Mouse (Mus musculus) cerebellum, adult 2 months (tissue): ENCODE results near the gene 4930402H24Rik. TPM values are rescaled to one million over a fixed set of nuclear protein-coding genes. Genes with fewer than 3 reads are reported as not detected.

Experiments used
- DNase-seq, 2 experiments: peaks; one replicate each; pipeline ENCODE4 v3.0.0; 2021
- H3K27ac ChIP-seq: fragments of 200-500 bp; 2 replicates; pipeline ENCODE4 v1.5.1; 2012; ENCODE audit warnings: low read length, control low read depth, inconsistent platforms; ENCODE audit not compliant: insufficient read depth
- H3K27me3 ChIP-seq: fragments of 200-500 bp; 2 replicates; pipeline ENCODE4 v1.6.1; 2012; ENCODE audit warnings: inconsistent platforms, mild to moderate bottlenecking, low read length, moderate library complexity; ENCODE audit not compliant: control insufficient read depth, insufficient read depth
- H3K4me1 ChIP-seq: fragments of 200-500 bp; 2 replicates; pipeline ENCODE4 v1.6.1; 2011; ENCODE audit warnings: low read length; ENCODE audit not compliant: control insufficient read depth, insufficient read depth
- H3K4me3 ChIP-seq: fragments of 200-500 bp; replicated peaks from 2 replicates; pipeline ENCODE3; 2011; ENCODE audit warnings: mild to moderate bottlenecking, low read depth, low read length, control low read depth; ENCODE audit not compliant: insufficient read depth
- CTCF ChIP-seq: fragments of 200-500 bp; IDR thresholded peaks from 2 replicates; pipeline ENCODE4 v1.5.1; 2011; ENCODE audit warnings: low read depth, mild to moderate bottlenecking, control low read depth, low read length, moderate library complexity, borderline replicate concordance; ENCODE audit not compliant: insufficient read depth
- POLR2A ChIP-seq: fragments of 200-500 bp; IDR thresholded peaks from 2 replicates; pipeline ENCODE4 v1.6.1; 2011; ENCODE audit warnings: low read length, control low read depth, borderline replicate concordance; ENCODE audit not compliant: insufficient read depth
- WGBS: fragments of 180-500 bp; shearing (Covaris S2); methylation state at CpG from one replicate; pipeline ENCODE4 v1.1.7; 2018; 5-methylcytosine and 5-hydroxymethylcytosine counted together
- polyA plus RNA-seq: library from polyadenylated mRNA; depleted of rRNA; stranded (reverse); fragments of >200 nt; gene quantifications from 2 replicates; pipeline ENCODE4 v1.2.3, GENCODE M21; 2012

Gene 4930402H24Rik
- polyA plus RNA-seq, 1 experiment, result 64.9 TPM

DNA sequence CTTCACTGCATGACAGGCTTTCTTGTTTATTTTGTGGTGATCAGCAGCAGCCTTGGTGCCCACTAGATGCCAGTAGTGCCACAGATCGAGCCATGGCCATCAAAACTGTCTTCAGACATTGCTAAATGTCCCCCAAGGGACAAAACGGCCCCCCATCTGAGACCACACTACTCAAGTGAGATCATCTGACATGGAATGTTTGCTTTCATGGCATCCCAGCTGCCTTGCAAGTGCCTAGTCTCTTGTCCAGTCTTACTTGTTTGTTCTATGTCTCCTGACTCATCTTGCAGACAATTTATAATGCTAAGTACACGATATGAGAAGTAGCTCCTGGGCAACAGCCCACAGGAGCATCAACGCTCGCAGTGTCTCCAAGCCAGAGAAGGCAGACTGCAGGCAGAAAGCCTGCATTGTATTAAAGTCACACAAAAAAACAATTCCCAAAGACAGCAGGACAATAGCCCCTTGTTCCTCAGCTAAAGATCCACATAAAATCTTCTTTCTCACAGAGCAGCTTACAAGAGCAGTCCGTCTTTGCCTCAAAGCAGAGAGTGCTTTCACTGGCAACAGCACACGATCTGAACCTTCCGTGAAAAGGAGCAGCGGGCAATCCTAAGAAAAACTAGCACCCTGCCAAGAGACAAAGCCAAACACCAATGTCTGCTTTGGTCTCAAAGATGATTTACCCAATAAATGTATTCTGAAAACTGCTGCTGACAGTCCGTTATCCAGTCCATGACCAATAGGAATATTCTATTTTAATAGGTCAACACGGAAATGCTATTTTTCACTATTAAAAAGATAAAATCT is 87.2 kb downstream of the 4930402H24Rik start:
- Histone ChIP-seq H3K27me3 (no peaks in the 10 kb centered on the region), H3K4me1 (peaks cover 8% of the 10 kb centered on the region), H3K27ac (peak overlapping the region; percentile 97; the same call in 1 of the 2 replicates), H3K4me3 (no peak overlapping the region)
- no peak for TF ChIP-seq POLR2A
- TF ChIP-seq CTCF, result peak; percentile 59
- 19% methylated on average over 11 of the region's 11 CpGs for WGBS
- peak; percentile 31 to 46 for DNase-seq

DNA sequence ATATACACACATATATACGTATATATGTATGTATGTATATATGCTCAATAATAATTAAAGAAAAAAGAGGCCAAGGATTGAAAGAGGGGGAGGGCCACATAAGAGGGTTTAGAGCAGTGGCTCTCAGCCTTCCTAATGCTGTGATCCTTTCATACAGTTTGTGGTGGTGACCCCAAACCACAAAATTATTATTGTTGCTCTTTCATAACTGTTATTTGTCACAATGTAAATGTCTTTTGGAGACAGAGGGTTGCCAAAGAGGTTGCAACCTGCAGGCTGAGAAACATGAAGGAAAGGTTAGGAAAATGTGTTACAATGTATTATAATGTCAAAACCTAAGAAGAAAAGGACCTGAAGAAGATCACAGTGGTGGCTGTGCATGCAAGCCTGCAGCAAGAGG is 88.3 kb downstream of the 4930402H24Rik start:
- TF ChIP-seq CTCF (no peak), POLR2A (no peak)
- Histone ChIP-seq H3K4me3 (no peak overlapping the region), H3K27ac (no peak overlapping the region), H3K4me1 (peaks cover 8% of the 10 kb centered on the region), H3K27me3 (no peaks in the 10 kb centered on the region)
- DNase-seq, result no peak
- 88% methylated on average over 1 of the region's 1 CpGs for WGBS

DNA sequence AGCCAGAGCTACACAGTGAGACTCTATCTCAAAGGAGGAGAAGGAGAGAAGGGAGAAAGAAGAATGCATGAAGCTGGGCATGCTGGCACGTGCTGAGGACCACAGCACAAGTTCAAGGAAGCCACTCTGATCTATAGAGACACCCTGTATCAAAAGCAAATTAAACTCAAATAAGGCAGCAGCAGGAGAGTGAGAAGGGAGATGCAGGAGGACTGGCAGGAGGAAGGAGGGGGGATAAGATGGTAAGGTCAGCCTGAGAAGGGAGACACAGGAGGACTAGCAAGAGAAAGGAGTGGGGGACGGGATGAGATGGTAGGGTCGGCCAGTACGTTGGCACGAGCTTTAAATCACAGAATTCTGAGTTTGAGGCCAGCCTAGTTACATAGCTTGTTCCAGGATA is 90.0 kb downstream of the 4930402H24Rik start:
- DNase-seq, result no peak
- Histone ChIP-seq H3K27ac (peak overlapping the region; percentile 53; the same call in 1 of the 2 replicates), H3K4me1 (peaks cover 8% of the 10 kb centered on the region), H3K4me3 (no peak overlapping the region), H3K27me3 (no peaks in the 10 kb centered on the region)
- TF ChIP-seq POLR2A (no peak), CTCF (no peak)
- 86% methylated on average over 5 of the region's 5 CpGs for WGBS

DNA sequence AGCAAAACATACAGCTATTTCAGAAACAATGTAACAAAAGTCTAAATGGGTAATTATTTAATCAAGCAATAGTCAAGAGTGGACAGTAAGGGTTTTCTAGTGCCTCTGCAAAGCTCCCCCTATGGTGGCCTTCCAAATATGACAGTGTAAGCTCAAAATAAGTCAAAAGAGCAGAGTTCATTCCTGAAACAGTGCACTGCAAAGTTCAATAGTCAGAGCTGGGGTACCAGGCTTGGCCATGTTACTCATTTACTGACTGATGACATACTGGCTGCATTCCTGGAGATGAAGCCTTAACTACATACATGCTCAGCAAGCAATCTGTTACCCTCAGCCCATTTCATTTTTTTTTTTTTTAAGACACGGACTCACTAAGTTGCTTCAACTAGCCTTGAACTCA is 91.7 kb downstream of the 4930402H24Rik start:
- Histone ChIP-seq H3K4me3 (no peak overlapping the region), H3K4me1 (peaks cover 8% of the 10 kb centered on the region), H3K27ac (no peak overlapping the region), H3K27me3 (no peaks in the 10 kb centered on the region)
- no peak for TF ChIP-seq POLR2A
- no peak for TF ChIP-seq CTCF
- DNase-seq, result no peak
- 74% methylated on average over 1 of the region's 1 CpGs for WGBS

DNA sequence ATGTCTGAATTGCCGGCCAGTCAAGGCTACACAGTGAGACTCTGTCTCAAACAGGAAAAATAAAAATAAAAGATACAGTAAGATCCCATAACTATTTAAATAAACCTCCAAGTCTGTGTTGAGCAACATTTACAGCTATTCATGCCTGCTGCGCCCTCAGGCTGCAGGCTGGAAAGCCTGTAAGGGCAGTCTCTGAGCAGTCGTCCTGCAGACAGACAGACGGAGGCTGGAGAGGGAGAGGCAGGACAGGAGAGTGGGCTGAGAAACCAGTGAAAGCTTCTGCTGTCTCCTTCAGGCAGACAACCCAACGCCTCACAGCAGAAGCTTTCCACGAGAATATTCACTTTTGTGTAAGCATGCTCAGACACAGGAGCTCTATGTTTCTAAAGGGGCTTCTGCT is 92.5 kb downstream of the 4930402H24Rik start:
- Histone ChIP-seq H3K27ac (no peak overlapping the region), H3K27me3 (no peaks in the 10 kb centered on the region), H3K4me1 (peaks cover 3% of the 10 kb centered on the region), H3K4me3 (no peak overlapping the region)
- TF ChIP-seq POLR2A (no peak), CTCF (no peak)
- WGBS, result 76% methylated on average over 6 of the region's 6 CpGs
- no peak for DNase-seq

DNA sequence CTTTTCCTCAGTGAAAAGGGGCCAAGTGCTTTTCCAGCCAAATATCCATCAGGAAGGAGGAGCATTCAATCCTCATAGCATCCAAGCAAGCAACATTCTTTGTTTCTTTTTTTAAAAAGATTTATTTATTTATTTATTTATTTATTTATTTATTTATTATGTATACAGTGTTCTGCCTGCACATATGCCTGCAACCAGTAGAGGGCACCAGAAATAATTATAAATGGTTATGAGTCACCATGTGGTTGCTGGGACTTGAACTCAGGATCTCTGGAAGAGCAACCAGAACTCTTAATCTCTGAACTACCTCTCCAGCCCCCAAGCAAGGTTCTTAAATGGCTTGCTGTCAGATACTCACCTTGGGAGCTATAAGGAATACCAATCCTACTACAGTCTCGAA is 93.7 kb downstream of the 4930402H24Rik start:
- peaks cover 3% of the 10 kb centered on the region for H3K4me1 ChIP-seq

DNA sequence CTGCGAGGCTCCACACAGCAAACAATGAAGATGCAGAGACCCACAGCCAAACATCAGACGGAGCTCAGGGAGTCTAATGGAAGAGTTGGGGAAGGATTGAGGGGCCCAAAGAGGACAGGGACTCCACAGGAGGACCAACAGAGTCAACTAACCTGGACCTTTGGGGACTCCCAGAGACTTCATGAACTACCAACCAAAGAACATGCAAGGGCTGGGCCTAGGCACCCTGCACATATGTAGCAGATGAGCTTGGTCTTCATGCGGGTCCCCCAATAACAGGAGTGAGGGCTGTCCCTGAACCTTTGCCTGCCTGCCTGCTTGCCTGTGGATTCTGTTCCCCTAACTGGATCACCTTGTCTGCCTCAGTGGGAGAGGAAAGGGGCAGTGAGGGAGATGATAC is 101.1 kb downstream of the 4930402H24Rik start:
- no peaks in the 10 kb centered on the region for H3K4me1 ChIP-seq
- H3K4me3 ChIP-seq, result no peak overlapping the region
- no peaks in the 10 kb centered on the region for H3K27me3 ChIP-seq
- no peak for DNase-seq
- no peak overlapping the region for H3K27ac ChIP-seq
- TF ChIP-seq POLR2A (no peak), CTCF (no peak)
- whole genome bisulfite sequencing, result 96% methylated on average over 3 of the region's 3 CpGs

More for the DNA sequence above, 93.7 kb downstream of the 4930402H24Rik start:
- TF ChIP-seq POLR2A (no peak), CTCF (no peak)
- no peak overlapping the region for H3K4me3 ChIP-seq
- 93% methylated on average over 1 of the region's 1 CpGs for WGBS
- H3K27me3 ChIP-seq, result no peaks in the 10 kb centered on the region
- DNase-seq, result no peak
- H3K27ac ChIP-seq, result no peak overlapping the region

DNA sequence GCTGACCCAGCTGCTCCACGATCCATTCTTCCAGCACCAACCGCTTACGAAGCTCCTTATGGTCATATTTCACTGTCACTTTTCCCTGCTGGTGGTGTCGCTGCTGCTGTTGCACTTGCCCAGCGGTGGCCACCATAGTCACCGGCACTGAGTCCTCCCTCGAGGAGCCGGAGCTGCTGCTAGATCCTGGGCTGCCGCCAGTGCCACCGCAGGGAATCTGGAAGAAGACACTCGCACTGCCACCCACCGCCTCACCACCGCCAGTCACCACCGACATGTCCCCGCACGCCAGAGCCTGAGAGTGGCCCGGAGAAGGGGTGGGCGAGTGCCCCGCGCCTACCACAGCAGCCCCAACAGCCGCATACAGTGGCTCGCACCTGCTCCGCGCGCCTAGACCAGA is 102.5 kb downstream of the 4930402H24Rik start:
- WGBS, result 38% methylated on average over 25 of the region's 25 CpGs
- Histone ChIP-seq H3K27me3 (no peaks in the 10 kb centered on the region), H3K27ac (no peak overlapping the region), H3K4me3 (no peak overlapping the region), H3K4me1 (no peaks in the 10 kb centered on the region)
- DNase-seq, result peak; percentile 35 to 36
- TF ChIP-seq POLR2A, result no peak
- TF ChIP-seq CTCF, result no peak
